Mouse (Mus musculus) adipocyte (in vitro differentiated cells): ENCODE measurements around the gene Qsox2.

Source experiments
- DNase-seq: peaks from one replicate; pipeline ENCODE4 v3.0.0-alpha.2; 2016; ENCODE audit warnings: low spot score

The Qsox2 gene

DNA sequence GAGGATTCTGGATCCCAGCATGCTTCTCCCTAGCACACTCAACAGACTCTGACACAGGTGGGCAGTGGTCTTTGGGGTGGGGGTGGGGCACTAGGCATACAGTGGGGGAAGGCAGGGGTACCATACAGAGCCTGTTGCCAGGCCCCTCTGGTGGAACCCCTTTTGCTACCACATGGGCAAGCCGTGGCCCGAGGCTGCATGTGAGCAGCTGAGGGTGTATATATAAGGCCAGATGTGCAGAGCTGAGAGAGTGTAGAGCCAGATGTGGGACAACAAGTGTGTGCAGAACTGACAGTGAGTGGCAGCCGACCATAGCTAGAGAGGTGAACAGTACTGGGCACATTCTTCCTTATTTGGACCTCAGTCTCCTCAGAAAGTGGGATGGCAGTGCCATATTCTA lies 70.4 kb downstream of the Qsox2 start:
- no peak for DNase-seq
